Mouse (Mus musculus) embryonic fibroblast, embryonic 13.5 days (primary cell): ENCODE results near the gene Mmp11. TPM values are rescaled to one million over a fixed set of nuclear protein-coding genes. Genes with fewer than 3 reads are reported as not detected.

Experiments used
- H3K27ac ChIP-seq: 2 replicates; pipeline ENCODE4 v1.5.1; 2012; ENCODE audit warnings: low read length, control low read depth, inconsistent platforms; ENCODE audit not compliant: insufficient read depth
- H3K4me1 ChIP-seq: 2 replicates; pipeline ENCODE4 v1.6.1; 2011; ENCODE audit warnings: low read length; ENCODE audit not compliant: control insufficient read depth, insufficient read depth
- H3K4me3 ChIP-seq: 2 replicates; pipeline ENCODE4 v1.5.1; 2011; ENCODE audit warnings: mild to moderate bottlenecking, control low read depth, low read length; ENCODE audit not compliant: insufficient read depth
- CTCF ChIP-seq: IDR thresholded peaks from 2 replicates; pipeline ENCODE4 v1.5.1; 2011; ENCODE audit warnings: mild to moderate bottlenecking, control low read depth, low read length, moderate library complexity, borderline replicate concordance; ENCODE audit not compliant: insufficient read depth
- POLR2A ChIP-seq: IDR thresholded peaks from 2 replicates; pipeline ENCODE4 v1.6.1; 2011; ENCODE audit warnings: low read depth, mild to moderate bottlenecking, control low read depth, low read length, moderate library complexity
- polyA plus RNA-seq: library from polyadenylated mRNA; stranded (reverse); fragments of >200 nt; gene quantifications from 2 replicates; pipeline ENCODE4 v1.2.4, GENCODE M21; 2011; ENCODE audit warnings: low read depth; ENCODE audit not compliant: missing spikeins, insufficient read length

The Mmp11 gene
- polyA plus RNA-seq, 1 experiment: 71.0 TPM

DNA sequence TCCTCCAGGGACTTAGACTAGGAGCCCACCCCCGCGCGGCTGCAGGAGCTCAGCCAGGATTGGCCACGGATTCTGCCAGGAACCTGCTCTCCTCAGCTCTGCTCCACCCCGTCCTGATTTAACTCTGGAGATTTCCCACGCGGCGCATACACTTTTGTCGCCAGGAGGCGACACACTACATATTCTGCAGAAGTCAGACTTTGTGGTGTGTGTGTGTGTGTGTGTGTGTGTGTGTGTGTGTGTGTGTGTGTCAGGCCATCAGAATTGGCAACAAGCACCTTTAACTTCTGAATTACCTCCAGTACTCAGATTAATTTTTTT is 53.1 kb downstream of the Mmp11 start:
- H3K4me3 ChIP-seq: no peak overlapping the region
- TF ChIP-seq CTCF: 0 out of 2 replicates have a peak, but pooled peaks have one; percentile 16
- no peak for TF ChIP-seq POLR2A
- no peaks in the 10 kb centered on the region for H3K4me1 ChIP-seq
- H3K27ac ChIP-seq: no peak overlapping the region

GRCm38 (mm10) chr10:75882433-75883231 is 53.7 kb downstream of the Mmp11 start:
- TF ChIP-seq POLR2A: no peak
- no peak for TF ChIP-seq CTCF
- H3K4me3 ChIP-seq: no peak overlapping the region
- H3K4me1 ChIP-seq: no peaks in the 10 kb centered on the region
- H3K27ac ChIP-seq: no peak overlapping the region

DNA sequence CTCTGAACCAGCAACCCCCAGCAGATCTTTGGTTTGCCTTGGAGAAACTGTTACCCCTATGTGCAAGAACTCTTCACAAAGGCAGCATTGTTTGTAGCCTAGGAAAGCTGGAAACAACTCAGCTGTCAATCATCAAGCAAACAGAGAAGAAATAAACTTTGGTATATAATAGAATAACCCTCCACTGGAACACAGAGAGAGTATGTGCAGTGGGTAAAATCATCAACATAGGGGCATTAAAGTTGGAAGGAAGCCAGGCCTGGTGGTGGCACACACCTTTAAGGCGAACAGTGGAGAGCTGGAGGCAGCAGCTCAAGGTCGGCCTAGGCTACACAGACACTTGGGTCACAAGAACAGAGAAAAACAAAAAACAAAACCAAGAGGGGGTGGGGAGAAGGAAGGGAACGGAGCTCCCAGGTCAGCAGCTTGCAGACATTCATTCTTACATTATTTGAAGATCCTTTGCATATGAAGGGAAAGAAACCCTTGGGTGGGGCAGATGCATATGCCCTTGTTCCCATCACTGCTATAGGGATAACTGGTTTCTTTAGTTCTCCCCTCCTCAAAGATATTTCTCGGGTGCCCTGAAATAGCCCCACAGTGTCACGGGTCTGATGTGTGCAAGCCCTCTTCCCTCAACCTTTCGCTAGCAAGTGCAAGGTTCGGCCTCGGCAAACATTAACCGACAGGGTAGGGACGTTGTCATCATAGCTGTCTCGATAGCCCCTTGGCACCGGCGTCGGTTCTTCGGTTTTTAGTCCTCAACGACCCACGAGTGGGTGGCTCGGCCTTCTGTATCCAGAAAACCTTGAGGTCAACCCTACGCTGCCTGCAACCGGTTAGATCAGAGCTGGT is 54.5 kb downstream of the Mmp11 start:
- no peak for TF ChIP-seq POLR2A
- TF ChIP-seq CTCF: no peak
- Histone ChIP-seq H3K27ac (no peak overlapping the region), H3K4me3 (no peak overlapping the region), H3K4me1 (no peaks in the 10 kb centered on the region)

GRCm38 (mm10) chr10:75880771-75881577 is 55.3 kb downstream of the Mmp11 start:
- Histone ChIP-seq H3K4me3 (no peak overlapping the region), H3K4me1 (no peaks in the 10 kb centered on the region), H3K27ac (no peak overlapping the region)
- TF ChIP-seq CTCF (no peak), POLR2A (no peak)

DNA sequence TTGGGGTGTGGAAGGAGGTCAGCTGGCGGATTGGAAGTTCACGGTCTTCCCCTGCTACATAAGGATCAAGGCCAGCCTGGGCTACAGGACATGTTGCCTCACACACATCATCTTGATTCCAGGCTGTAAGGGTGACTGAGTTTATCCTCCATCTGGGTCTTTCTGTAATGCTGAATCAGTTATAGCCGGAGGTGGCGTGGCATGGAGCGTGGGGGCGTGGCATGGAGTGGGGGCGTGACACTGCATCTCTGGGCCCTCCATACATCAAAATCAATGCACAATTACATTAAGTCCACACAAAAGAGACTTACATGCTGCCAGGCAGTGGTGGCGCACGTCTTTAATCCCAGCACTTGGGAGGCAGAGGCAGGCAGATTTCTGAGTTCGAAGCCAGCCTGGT is 55.9 kb downstream of the Mmp11 start:
- TF ChIP-seq POLR2A: no peak
- no peak for TF ChIP-seq CTCF
- no peaks in the 10 kb centered on the region for H3K4me1 ChIP-seq
- H3K4me3 ChIP-seq: no peak overlapping the region
- no peak overlapping the region for H3K27ac ChIP-seq

DNA sequence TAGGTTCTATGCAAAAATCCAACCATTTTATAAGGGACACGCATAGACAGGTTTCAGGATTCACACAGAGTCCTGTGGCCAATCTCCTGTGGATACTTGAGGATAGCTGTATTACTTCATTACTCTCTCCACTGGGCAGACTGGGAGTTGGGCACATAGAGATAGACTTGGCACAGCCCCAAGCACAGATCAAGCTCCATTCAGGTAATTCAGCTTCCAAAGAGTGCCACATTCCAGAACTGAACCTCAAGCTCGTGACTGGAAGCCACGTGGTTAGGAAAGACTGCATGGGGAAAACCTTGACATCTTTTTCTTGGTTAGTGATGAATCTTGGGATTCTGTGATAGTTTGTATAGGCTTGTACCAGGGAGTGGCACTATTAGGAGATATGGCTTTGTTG is 57.5 kb downstream of the Mmp11 start:
- Histone ChIP-seq H3K27ac (no peak overlapping the region), H3K4me3 (no peak overlapping the region), H3K4me1 (no peaks in the 10 kb centered on the region)
- TF ChIP-seq POLR2A (no peak), CTCF (no peak)

- TF ChIP-seq POLR2A: no peak
- no peak for TF ChIP-seq CTCF
- peaks cover 5% of the 10 kb centered on the region for H3K4me1 ChIP-seq
- no peak overlapping the region for H3K4me3 ChIP-seq
- peak overlapping the region; percentile 1; the same call in 1 of the 2 replicates for H3K27ac ChIP-seq
These were observed 62.6 kb downstream of the Mmp11 start for GRCm38 (mm10) chr10:75873543-75874170.

Other genes with a start within 250 kb of the Mmp11 start
- gene Cabin1, start 172.2 kb downstream of the Mmp11 start, polyA plus RNA-seq: 30.2 and 30.9 TPM in 2 replicates
- gene Ddt, start 163.1 kb downstream of the Mmp11 start, polyA plus RNA-seq: 40.5 and 42.1 TPM in 2 replicates
- not detected in 2 replicates for gene Gm20441, start 155.5 kb downstream of the Mmp11 start, polyA plus RNA-seq
- 14.0 and 15.5 TPM in 2 replicates for gene Gstt3, start 155.1 kb downstream of the Mmp11 start, polyA plus RNA-seq
- gene Gstt1, start 137.9 kb downstream of the Mmp11 start, polyA plus RNA-seq: 8.0 and 17.2 TPM in 2 replicates
- gene Gstt4, start 114.0 kb downstream of the Mmp11 start, polyA plus RNA-seq: not detected in 2 replicates
- gene Gstt2, start 99.1 kb downstream of the Mmp11 start, polyA plus RNA-seq: 2.6 and 4.4 TPM in 2 replicates
- gene Mif, start 76.3 kb downstream of the Mmp11 start, polyA plus RNA-seq: 614 and 763 TPM in 2 replicates
- gene Derl3, start 43.1 kb downstream of the Mmp11 start, polyA plus RNA-seq: not detected in 2 replicates
- gene Smarcb1, start 14.9 kb downstream of the Mmp11 start, polyA plus RNA-seq: 56.2 and 77.9 TPM in 2 replicates
- gene Chchd10, start 3.4 kb downstream of the Mmp11 start, polyA plus RNA-seq: 21.8 and 23.1 TPM in 2 replicates
- 0.74 TPM in 1 of 2 replicates, not detected in the other for gene Gm867, start 4.2 kb upstream of the Mmp11 start, polyA plus RNA-seq
- gene Vpreb3, start 6.6 kb upstream of the Mmp11 start, polyA plus RNA-seq: not detected in 2 replicates
- gene Gm5134, start 18.0 kb upstream of the Mmp11 start, polyA plus RNA-seq: not detected in 2 replicates
- 13.4 and 13.8 TPM in 2 replicates for gene Zfp280b, start 96.2 kb upstream of the Mmp11 start, polyA plus RNA-seq
- not detected in 2 replicates for gene Slc5a4b, start 174.5 kb upstream of the Mmp11 start, polyA plus RNA-seq
- not detected in 2 replicates for gene Slc5a4a, start 211.0 kb upstream of the Mmp11 start, polyA plus RNA-seq